Mouse (Mus musculus): ENCODE data around the gene Pitpnb.
A peak's percentile ranks its signal among the peaks of the same experiment; 100 is the strongest.

The Pitpnb gene

DNA sequence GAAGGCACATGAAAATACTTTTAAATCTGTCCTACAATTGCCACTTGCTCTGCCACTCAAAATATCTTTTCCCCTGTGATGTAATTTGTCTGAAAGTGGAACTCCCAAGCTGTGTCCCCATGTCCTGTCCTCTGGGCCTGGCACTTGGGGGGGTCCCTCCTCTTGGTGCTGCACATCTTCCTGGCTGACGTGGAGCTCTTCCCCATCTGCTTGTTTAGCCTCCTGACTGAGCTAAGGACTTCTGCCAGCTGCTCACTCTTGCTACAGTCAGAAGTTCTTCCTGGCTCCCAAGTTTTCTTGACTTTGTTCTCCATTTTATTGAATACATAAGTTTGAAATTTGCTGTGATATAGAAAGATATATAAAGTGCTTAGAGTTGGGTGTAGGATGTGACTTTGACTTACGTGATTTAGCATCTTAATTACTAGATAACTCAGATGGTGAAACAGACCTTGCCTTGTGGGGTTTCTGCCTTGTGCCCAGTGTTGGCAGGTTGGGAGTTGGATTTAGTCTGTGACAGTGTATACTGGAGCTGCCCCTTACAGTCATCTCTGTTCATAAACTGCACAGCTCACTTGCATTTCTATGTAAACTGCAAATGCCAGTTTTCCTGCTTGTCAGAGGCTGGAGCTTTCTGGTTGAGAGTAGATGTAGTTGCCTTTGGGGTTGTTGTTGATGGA is 14.3 kb downstream of the Pitpnb start:
- no peak for DNase-seq (ENCODE audit: low spot score in 2 of 2)

DNA sequence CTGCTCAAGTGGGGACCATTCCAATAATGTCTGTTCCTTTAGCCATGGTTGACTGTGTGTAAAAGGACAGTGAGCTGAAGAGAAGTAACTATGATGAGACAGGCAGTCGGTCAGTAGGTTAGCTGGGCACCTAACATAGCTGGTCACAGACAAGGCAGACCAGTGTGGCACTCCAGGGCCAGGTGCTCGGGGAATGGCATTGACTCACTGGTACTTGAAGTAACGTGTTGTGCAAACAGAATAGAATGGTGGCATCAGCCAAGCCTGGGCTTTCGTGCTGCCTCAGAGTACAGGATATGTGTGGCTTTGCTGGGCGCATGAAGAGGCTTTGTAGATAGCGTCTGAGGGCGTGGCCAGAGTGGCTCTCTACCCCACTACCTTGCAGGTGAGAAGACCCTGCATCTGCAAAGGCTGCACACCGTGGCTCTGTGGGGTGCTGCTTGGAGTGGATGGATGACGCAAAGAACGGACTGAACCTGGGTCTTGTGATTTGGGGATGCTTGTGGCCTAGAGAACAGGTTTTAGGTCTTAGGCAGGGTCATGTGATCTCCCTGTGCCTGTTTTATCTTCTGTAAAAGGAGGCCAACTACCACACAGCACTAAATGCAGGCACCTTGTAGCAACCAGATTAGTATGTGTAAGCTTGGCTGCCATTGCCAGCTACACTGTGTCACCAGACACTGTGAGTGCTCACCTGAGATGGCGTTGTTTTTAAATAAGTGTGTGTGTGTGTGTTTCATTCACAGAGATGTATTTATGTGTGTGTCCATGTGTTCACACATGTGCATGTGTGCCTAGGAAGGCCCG is 26.5 kb downstream of the Pitpnb start:
- DNase-seq (ENCODE audit: low spot score in 2 of 2), result no peak

DNA sequence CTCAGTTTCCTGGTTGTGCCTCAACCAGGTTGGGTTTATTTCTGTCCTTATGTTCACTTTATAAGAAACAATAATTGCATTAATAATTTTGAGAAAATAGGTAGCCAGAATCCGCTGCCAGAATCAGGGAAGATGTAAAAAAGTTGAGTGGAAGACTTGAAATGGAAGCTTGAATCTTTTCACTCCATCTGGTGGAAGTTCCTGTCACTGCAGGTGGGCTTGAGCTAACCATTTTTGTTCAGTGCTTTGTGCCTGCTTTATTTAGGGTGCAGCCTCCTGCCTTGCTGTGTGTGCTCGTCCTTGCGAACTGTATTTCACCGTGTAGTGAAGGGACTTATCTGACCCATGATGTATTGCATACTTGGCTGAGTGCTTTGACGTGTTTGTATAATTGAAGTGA is 30.0 kb downstream of the Pitpnb start:
- DNase-seq (ENCODE audit: low spot score in 2 of 2), result no peak

DNA sequence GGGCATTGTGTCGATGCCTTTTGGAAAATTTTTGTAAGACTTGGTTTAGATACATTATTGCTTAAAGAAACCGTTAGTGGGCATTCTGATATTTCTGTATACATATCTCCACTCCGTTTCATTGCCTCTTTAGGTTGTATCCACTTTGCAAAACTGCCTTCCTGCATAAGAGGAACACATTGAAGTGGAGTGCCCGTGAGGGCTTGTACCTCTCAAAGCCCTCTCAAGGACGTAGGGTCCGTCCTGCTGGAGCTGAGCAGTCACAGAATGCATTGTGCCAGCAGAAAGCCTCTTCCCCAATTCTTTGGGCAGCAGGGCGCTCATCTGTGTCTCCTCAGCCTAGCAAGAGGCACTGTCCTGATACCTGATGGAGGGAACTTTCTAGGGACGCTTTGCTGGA is 30.5 kb downstream of the Pitpnb start:
- no peak for DNase-seq (ENCODE audit: low spot score in 2 of 2)

DNA sequence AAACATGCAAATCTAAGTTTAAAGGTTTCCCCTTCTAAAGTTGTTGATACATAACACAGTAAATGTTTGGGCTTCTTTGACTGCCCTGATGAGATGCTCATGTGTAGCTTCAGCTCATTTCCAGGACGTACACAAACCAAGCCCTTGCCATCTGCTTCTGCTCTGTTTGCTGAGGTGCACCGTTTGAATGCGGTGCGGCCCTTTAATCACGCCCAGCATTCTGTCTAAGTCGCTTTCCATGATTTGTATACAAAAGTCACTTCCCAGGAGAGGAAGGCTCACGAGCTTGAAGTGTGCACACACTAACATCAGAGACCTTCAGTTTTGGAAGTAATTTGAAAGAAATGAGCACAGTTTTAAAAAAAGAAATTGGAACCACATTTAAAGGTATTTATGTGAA is 31.3 kb downstream of the Pitpnb start:
- no peak for DNase-seq (ENCODE audit: low spot score in 2 of 2)

DNA sequence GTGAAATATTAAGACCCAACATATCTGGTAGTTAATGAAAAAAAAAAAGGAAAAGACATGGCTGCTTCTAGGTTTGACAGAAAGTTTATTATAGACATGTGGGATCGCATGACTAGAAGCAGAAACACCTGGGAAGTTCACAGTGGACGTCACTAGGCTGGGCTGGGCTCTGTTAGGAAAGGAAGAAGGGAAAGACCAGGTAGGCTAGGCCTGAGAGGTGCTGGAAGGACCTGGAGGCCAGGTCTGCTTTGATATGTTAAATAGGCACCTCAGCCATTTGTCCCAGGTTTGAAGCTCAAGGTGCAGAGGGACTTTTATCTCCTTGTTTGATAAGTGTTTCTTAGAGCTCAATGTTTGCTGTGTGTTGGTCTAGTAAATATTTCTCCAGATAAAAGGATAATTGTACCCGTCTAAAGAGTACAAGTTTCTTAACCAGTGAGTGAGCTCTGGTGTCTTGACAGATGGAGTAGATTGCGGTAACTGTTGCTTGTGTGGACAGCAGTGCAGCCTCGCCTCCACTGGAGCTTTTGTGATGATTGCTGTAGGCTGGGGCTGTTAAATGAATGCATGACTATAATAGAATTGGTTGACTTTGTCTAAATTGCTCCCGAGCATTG is 33.0 kb downstream of the Pitpnb start:
- DNase-seq (ENCODE audit: low spot score in 2 of 2), result no peak

DNA sequence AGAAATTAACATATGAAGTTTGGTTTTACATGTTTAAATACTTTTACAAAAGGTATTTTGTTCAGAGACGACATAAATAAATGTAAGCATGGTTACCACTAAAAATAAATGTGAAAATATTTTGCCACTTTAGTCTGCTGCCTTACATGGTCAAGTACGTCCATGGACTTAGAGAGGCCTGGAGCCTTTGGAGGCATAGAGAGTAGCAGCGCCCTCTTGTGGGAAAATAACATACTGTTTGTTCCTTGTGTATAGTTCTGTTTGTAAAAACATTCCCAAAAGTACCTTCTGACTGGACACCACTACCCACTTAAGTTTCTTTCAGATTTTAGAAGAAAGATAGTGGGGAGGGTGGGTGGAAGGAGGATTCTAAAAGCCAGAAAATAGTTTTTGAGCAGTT is 34.0 kb downstream of the Pitpnb start:
- peak in 1 of 2 experiments; percentile 29 for DNase-seq (ENCODE audit: low spot score in 2 of 2)

DNA sequence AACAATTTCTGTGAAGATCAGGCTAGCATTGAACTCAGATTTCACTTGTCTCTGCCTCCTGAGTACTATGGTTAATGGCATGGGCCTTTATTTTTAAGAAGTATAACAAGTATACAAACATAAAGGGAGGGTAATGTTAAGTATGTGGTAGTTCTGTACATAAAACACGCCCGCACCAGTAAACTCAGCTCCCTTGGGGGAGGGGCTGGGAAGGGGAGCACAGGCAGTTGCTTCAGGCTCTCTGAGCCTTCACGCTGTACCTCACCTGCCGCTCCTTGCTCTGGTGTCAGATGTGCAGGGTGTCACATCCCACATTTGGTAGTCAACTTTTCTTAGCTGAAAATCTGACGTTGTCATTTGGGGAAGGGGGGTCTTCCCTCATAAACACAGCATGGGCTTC is 35.6 kb downstream of the Pitpnb start:
- DNase-seq (ENCODE audit: low spot score in 2 of 2), result no peak

DNA sequence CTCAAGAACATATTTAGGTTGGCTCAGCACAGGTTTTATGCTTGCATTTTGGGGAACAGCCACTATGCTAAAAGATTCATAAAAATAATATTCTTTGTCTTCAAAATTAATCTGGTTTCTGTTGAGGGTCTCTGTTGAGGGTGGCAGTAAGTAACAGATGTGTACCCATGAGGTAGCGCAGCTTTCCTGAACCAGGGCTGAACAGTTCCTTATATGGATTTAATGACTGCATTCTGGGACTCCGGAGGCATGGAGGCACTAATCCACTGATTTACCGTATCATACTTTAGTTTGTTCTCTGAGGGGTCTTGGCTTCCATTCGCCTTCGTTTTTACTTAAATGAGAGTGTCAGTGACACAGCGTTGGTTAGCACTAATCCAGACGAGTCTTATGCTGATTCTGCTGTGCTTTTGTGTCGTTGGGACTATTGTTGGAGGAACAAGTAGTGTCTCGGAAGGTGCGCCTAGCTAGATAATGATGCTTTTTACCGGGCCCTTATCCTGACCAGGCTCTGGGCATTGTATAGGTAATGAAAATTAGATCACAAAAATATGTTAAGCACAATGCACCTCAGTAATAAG is 37.5 kb downstream of the Pitpnb start:
- DNase-seq (ENCODE audit: low spot score in 2 of 2), result no peak

DNA sequence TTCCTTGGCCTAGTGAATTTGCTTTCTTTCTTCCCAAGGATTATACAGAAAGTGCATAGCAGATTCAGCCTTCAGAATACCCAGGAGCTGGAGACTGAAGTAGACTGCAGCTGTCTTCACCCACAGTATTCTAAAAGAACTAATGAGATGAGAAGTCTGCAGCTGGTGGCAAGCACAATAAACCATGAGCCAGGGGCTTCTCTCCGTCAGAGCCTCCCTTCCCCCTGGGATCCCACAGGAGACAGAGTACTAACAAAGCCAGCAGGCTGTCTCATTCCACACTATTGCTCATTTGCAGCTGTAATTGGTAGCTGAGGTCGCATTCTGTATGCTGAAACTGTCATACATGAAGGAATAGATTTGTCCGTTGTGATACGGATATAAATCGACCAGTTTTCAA is 38.0 kb downstream of the Pitpnb start:
- no peak for DNase-seq (ENCODE audit: low spot score in 2 of 2)

DNA sequence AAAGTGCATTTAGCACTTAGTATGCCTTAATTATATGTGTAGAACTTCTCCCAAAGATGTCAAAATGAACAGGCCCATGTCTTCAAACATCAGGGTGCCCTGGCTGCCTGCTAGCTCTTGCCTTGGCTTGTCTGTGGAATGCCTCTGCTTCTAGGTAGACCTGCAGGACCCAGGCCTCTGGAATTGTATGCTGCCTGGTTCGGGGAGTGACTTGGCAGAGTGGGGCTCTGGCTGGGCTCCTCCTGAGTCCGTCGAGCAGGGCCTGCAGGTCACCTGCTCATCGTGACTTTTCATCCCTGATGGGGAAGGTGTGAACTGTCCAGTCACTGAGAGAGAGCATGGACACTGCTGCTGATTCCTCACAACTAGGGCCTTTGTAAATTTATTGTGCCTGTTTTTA is 45.1 kb downstream of the Pitpnb start:
- DNase-seq (ENCODE audit: low spot score in 2 of 2), result no peak

DNA sequence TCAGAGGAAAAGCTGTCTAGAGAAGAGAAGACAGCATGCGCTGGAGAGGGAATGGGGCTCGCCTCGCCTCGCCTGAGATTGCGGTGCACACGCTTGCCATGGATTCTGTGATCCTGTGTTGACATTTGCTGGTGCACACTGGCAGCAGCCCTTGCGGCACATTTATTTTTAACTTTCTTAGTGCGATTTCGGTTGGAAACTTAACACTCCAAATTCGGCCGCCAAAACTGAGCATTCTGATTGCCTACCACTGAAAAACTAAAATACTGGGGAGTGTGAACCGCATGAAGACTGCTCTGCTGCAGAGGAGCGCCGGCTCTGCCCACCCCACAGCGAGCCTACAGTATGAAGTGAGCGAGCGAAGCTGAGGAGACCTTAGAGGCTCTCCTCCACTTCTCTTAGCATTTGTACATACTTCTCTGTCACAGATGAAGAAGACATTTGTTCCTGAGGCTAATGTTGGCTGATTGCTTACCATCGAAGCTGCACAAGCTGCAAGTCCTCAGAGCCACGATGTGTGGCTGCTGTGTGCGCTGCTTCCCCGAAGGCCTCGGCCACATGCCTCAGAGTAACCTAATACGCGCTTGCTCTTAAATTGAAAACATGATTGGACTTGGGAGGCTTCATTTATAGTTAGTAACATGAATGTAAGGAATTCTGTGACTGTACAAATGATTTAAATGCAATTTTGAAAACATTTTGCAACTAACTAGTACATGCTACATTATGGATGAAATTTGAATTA is 45.9 kb downstream of the Pitpnb start:
- peak; percentile 42 to 80 for DNase-seq (ENCODE audit: low spot score in 2 of 2)

DNA sequence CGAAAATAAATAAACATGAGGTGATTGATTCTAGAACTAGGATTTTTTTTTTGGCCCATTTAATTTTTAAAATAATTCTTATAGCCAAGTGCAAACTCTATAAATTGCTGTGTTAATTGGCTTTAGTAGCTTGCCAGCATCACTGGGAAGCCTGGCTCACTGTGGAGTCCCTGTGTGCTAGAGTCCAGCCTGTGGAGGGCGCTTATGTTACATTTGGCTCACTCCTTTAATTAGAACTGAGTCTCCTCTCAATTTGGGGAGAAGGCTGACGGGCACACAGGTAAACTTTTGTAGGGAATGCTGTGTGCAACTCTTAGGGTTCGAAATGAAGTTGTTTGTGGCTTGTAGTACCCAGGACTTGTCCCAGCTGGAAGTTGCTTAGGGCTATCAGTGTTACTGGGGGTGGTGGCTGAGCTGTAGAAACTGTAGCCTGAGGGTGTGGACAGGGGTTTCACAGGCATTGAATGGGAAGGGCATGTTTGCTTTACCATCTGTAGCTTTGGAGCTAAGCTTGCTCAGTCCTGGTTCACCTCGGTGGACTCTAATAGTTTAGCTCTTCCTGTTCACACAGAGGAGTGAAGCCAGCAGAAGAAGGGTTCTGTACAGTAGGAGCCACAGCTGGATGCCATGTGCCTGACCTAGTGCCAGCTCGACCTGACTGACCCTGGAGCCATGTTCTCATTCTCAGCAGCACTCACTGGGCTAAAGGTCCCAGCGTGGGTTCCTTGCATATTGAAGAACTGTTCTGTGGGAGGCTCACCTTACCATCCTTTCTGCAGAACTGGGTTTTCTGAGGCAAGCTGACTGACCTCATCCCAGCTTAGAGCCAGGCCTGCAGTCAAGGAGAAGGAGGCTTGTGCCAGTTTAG is 47.8 kb downstream of the Pitpnb start:
- DNase-seq (ENCODE audit: low spot score in 2 of 2), result no peak

DNA sequence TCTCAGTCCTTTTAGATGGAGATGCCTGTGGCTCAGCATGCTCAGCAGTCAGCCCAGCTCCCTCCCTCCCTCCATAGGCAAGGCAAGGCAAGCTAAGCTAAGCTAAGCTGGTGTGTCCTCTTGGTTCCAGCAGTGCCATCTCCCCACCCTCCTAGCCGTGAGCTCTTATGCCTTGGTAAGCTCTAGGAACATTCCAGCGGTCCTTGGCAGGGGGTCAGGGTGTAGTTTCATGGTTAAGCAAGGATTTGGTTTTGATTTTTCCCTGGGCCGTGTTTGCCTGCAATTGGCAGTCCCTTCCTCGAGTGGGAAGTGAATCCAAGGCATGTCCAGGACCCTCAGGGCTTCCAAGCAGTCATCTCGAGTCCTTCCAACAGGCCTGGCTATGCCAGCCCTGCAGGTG is 52.8 kb downstream of the Pitpnb start:
- no peak for DNase-seq (ENCODE audit: low spot score in 2 of 2)

DNA sequence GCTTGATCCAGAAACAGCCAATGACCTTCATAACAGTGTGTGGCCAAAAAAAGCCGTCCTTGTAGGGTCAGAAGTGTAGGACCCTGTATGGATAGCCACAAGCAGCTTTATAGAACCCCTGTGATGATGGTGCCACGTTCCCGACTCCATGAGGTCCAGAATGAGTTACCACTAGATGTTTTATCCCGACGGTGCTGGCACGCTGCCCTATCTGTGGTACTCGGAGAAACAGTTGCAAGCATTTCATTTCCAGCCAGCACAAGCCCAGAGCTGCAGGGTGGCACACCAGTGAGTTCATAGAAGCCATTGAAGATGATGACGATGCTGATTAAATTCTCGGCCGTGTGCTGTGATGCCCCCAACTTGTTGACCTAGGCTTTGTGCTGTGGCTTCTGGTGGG is 60.3 kb downstream of the Pitpnb start:
- DNase-seq (ENCODE audit: low spot score in 2 of 2), result no peak

DNA sequence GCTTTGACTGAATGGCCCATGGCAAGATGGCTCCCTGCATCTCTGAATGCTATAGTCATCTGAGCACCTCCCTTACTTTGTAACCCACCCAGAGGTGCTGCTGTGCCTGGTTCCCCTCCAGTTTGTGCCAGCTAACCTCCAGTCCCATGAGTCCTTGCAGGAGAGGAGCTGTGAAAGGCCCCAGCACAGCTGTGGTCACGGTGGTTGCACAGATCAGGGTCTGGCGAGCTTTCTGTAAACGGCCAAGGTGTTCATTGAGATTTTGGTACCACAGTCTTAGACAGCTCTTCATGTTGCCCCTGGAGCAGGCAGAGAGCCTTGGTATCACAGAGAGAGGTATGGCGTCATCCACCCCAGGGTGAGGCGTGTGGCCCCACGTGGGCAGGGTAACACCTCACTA is 60.9 kb downstream of the Pitpnb start:
- DNase-seq (ENCODE audit: low spot score in 2 of 2), result no peak

DNA sequence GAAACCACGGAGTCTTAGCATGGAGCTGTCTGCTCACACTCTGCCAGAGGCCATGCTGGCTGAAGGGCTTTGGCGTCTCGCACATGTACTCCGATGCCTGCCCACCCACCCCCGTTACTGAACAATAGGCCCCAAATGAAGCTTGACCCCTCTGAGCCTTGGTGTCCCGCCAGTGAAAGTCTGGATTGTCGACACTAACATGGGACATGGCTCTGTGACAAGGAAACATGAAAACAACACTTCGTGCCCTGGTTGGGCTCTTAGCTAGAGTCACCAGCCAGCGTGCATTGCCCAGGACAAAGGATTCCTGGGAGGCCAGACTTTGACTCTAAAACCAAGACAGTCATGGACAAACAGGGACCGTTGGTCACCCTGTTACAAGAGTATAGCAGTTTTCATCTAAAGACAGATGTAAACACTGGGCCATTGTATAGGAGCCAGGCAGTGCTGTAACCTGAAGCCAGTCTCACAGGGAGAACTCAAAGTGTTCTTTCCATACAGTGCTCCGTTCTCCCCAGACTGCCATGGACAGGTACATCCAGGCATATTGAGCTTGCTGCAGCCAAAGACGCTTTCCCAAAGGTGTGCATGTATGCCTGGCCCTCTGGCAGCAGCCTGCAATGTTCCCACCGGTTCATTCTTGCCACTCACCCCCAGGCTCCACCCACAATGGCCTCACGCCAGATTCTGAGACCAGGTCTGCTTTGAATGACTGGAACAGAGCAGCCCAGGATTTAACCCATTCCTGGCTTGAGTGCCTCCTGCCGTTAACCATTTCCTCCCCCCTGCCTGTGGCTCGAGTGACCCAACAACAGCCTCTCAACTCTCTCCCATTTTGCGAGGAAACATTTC is 63.0 kb downstream of the Pitpnb start:
- DNase-seq (ENCODE audit: low spot score in 2 of 2), result no peak

DNA sequence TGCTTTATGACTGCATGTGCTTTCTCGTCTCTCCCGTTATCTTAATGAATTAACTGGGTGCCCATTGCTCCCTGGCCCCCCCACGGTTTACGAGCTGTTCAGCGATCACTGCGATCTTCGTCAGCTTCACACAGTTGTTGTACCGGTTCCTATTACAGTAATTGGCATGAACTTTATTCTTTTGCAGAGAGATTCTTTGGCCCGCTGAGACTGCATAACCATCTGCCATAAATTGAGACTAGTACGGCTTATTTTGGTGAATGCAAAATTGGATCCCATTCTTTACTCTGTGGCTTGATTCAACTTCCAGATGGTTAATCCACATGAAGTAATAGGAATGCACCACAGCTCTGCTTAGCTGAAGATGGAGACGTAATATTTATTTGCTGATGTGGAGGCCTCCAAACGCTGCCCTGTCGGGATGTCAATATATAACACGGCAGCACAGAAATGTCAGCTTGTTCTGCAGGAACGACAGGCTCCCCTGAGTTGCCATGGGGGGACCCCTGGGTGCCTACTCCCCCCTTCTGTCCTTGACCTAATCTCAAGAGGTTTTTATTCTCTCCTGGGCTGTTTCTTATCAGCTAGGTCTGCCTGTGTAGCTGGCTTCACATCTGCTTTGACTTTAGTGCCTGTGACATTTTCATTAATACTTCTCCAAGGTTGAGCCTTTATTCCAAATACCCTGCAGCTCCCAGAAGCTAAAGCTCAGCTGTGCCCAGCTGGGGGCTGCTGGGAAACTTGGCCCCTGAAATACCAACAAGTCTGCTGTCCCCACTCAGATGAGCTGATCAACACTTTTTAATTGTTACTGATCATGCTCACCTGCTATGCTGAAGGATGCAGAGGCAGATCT is 63.9 kb downstream of the Pitpnb start:
- peak in 1 of 2 experiments; percentile 24 for DNase-seq (ENCODE audit: low spot score in 2 of 2)

DNA sequence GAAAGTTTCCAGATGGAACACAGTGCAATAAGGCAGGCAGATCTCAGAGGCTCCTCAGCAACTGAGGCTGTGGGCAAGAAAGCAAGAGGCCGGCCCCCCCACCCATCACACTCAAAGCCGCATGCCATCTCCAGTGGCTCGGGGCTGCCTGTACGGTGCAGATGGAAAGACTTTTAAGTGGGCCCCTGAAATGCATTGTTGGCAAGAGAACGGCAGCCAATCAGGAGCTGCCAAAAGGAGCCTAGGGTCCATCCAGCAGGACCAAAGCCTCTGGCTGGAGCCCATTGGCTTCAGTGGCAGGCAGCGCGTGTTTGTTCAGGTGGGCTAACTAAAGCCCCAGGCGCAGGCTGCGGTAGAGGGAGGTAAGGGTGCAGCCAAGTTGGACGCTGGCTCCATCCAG is 65.2 kb downstream of the Pitpnb start:
- no peak for DNase-seq (ENCODE audit: low spot score in 2 of 2)
